Mouse (Mus musculus): ENCODE measurements around the gene 4930564D02Rik.

GRCm38 (mm10) chr3:105055666-105056065 lies 11.0 kb upstream of the 4930564D02Rik start:
- TF ChIP-seq USF1 (IDR thresholded peaks at IDR 0.05; ENCODE audit: low read depth), result no peak
- no peak for TF ChIP-seq POLR2A (IDR thresholded peaks at IDR 0.05; ENCODE audit: insufficient read length, low read depth)
- no peak for TF ChIP-seq MAX (IDR thresholded peaks at IDR 0.05; ENCODE audit: low read depth)
- peak; percentile 17 for TF ChIP-seq TCF12 (IDR thresholded peaks at IDR 0.05; ENCODE audit: insufficient read depth, poor library complexity, severe bottlenecking)
- TF ChIP-seq CEBPB (IDR thresholded peaks at IDR 0.05; ENCODE audit: insufficient read depth, poor library complexity, severe bottlenecking), result peak; percentile 72; the same call in 1 of the 2 replicates
- TF ChIP-seq POLR2AphosphoS2 (IDR thresholded peaks at IDR 0.05; ENCODE audit: insufficient read length, low read depth), result no peak
- peak in 1 of 3 experiments; percentile 50 for TF ChIP-seq MYOD1 (IDR thresholded peaks at IDR 0.05; ENCODE audit: control insufficient read depth in 1 of 3, insufficient read length in 2 of 3, low read depth in 2 of 3)
- TF ChIP-seq TCF3 (IDR thresholded peaks at IDR 0.05; ENCODE audit: insufficient read length, low read depth), result no peak
- peak in 1 of 3 experiments; percentile 57 for TF ChIP-seq MYOG (IDR thresholded peaks at IDR 0.05; ENCODE audit: control insufficient read depth in 1 of 3, insufficient read depth in 1 of 3, insufficient read length in 2 of 3, low read depth in 2 of 3)
- TF ChIP-seq E2F4 (IDR thresholded peaks at IDR 0.05; ENCODE audit: insufficient read depth), result no peak

All from myocyte (in vitro differentiated cells).